Mouse (Mus musculus): ENCODE measurements around the gene Abtb2.

Abtb2 gene

GRCm38 (mm10) chr2:103661696-103662095 lies 95.6 kb downstream of the Abtb2 start:
- no peak for DNase-seq (ENCODE audit: low spot score in 2 of 2)

GRCm38 (mm10) chr2:103662121-103662520 lies 96.0 kb downstream of the Abtb2 start:
- DNase-seq (ENCODE audit: low spot score in 2 of 2) = peak; percentile 52 to 56

GRCm38 (mm10) chr2:103664341-103664740 lies 98.2 kb downstream of the Abtb2 start:
- no peak for DNase-seq (ENCODE audit: low spot score in 2 of 2)

- DNase-seq (ENCODE audit: low spot score in 2 of 2) = peak in 1 of 2 experiments; percentile 44
These were observed 102.1 kb downstream of the Abtb2 start for GRCm38 (mm10) chr2:103667962-103668815.

GRCm38 (mm10) chr2:103668939-103669338 lies 102.8 kb downstream of the Abtb2 start:
- DNase-seq (ENCODE audit: low spot score in 2 of 2) = peak in 1 of 2 experiments; percentile 11

GRCm38 (mm10) chr2:103669561-103669960 lies 103.5 kb downstream of the Abtb2 start:
- DNase-seq (ENCODE audit: low spot score in 2 of 2) = no peak

GRCm38 (mm10) chr2:103670276-103670680 lies 104.2 kb downstream of the Abtb2 start:
- peak; percentile 39 to 77 for DNase-seq (ENCODE audit: low spot score in 2 of 2)

GRCm38 (mm10) chr2:103672573-103673119 lies 106.5 kb downstream of the Abtb2 start:
- DNase-seq (ENCODE audit: low spot score in 2 of 2) = no peak

- DNase-seq (ENCODE audit: low spot score in 2 of 2) = no peak
These were observed 107.5 kb downstream of the Abtb2 start for GRCm38 (mm10) chr2:103673609-103674008.

- DNase-seq (ENCODE audit: low spot score in 2 of 2) = no peak
These were observed 109.3 kb downstream of the Abtb2 start for GRCm38 (mm10) chr2:103675391-103675790.

GRCm38 (mm10) chr2:103676808-103677207 lies 110.7 kb downstream of the Abtb2 start:
- DNase-seq (ENCODE audit: low spot score in 2 of 2) = no peak

GRCm38 (mm10) chr2:103677614-103678369 lies 111.7 kb downstream of the Abtb2 start:
- DNase-seq (ENCODE audit: low spot score in 2 of 2) = no peak

- no peak for DNase-seq (ENCODE audit: low spot score in 2 of 2)
These were observed 112.3 kb downstream of the Abtb2 start for GRCm38 (mm10) chr2:103678433-103678832.

GRCm38 (mm10) chr2:103680364-103681110 lies 114.4 kb downstream of the Abtb2 start:
- no peak for DNase-seq (ENCODE audit: low spot score in 2 of 2)

- DNase-seq (ENCODE audit: low spot score in 2 of 2) = no peak
These were observed 115.0 kb downstream of the Abtb2 start for GRCm38 (mm10) chr2:103681149-103681548.

- DNase-seq (ENCODE audit: low spot score in 2 of 2) = no peak
These were observed 116.2 kb downstream of the Abtb2 start for GRCm38 (mm10) chr2:103682261-103682722.

- no peak for DNase-seq (ENCODE audit: low spot score in 2 of 2)
These were observed 116.9 kb downstream of the Abtb2 start for GRCm38 (mm10) chr2:103682927-103683442.

- no peak for DNase-seq (ENCODE audit: low spot score in 2 of 2)
These were observed 118.3 kb downstream of the Abtb2 start for GRCm38 (mm10) chr2:103684431-103684830.

- DNase-seq (ENCODE audit: low spot score in 2 of 2) = no peak
These were observed 118.9 kb downstream of the Abtb2 start for GRCm38 (mm10) chr2:103684926-103685577.

- no peak for DNase-seq (ENCODE audit: low spot score in 2 of 2)
These were observed 119.5 kb downstream of the Abtb2 start for GRCm38 (mm10) chr2:103685581-103685980.

- no peak for DNase-seq (ENCODE audit: low spot score in 2 of 2)
These were observed 121.0 kb downstream of the Abtb2 start for GRCm38 (mm10) chr2:103687143-103687542.
